Mouse (Mus musculus) heart, adult 8-10 months (tissue): ENCODE measurements around the gene Nr1i3. TPM values are rescaled to one million over a fixed set of nuclear protein-coding genes. Genes with fewer than 3 reads are reported as not detected.

Experiments used
- DNase-seq: peaks from one replicate; pipeline ENCODE4 v3.0.0; 2022; ENCODE audit warnings: low spot score
- total RNA-seq, 4 experiments: library from RNA; stranded (reverse); gene quantifications; 2 replicates each; pipeline ENCODE4 v1.2.4; 2022

Nr1i3 gene
- total RNA-seq, 4 experiments from 2014 or later: not detected

DNA sequence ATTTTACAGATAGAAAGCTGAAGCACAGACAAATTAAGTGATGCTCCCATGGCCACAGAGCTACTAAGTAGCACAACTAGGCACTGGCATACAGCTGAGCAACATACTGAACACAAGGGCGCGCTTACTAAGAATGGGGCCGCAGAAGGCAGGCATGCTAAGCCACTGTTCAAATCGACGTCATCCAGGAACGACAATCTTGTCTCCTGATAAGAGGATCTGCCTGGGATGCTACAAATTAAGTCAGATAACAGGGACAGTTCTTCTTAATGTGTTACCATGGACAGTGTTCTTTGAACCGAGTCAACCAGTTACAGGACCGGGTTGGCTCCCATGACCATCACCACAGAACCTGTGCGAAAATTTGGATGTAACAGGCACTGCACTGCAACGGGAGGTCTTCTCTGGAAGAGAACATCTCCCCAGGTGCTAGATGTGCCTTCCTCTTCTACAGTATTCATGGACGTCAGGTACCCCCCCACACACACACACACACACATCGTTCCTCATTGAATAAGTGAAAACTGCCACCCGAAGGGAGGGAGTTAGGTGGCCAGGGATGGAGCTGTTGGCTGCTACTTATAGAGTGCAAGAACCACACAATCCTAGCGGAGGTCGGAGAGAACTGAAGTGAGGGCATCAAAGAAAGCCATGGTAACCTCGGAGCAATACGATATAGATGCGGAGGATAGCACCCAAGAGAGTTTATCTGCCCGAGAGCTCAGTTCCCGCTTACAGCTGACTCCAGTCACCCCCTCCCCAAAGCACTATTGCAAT, 18.5 kb upstream of the Nr1i3 start:
- no peak for DNase-seq

- DNase-seq: peak; percentile 71
These were observed 17.8 kb upstream of the Nr1i3 start, which contains the start of gene Pcp4l1 for GRCm38 (mm10) chr1:171195887-171196397. TSS of gene Pcp4l1 (minus strand) at chr1:171196268.

DNA sequence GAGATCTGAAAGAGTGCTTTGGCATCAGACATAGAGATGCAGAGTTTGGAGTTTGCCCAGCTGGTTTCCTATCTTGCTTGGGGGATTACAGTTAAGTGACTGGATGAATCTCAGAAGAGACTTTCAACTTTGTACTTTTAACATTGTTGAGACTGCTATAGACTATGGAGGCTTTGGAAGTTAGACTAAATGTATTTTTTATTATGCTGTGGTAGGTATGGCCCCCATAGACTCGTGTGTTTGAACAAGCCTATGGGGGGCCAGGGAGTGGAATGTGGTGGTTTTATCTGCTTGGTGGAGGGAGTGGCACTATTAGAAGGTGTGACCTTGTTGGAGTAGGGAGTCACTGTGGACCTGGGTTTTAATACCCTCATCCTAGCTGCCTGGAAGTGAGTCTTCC, 14.2 kb upstream of the Nr1i3 start:
- no peak for DNase-seq

DNA sequence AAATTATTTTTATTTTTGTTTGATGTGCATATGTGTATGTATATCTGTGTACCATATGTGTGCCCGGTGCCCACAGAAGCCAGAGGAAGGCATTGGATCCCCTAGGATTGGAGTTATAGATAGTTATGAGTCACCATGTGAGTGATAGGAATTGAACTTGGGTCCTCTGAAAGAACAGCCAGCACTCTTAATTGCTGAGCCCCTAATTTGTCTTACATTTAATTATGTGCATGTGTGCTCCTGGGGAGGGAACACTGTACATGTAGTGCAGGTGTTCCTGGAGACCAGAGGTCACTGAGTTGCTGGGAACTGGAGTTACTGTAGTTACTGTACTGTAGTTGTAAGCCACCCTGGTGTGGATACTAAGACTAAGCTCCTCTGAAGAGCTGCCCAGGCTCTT, 13.0 kb upstream of the Nr1i3 start:
- no peak for DNase-seq

DNA sequence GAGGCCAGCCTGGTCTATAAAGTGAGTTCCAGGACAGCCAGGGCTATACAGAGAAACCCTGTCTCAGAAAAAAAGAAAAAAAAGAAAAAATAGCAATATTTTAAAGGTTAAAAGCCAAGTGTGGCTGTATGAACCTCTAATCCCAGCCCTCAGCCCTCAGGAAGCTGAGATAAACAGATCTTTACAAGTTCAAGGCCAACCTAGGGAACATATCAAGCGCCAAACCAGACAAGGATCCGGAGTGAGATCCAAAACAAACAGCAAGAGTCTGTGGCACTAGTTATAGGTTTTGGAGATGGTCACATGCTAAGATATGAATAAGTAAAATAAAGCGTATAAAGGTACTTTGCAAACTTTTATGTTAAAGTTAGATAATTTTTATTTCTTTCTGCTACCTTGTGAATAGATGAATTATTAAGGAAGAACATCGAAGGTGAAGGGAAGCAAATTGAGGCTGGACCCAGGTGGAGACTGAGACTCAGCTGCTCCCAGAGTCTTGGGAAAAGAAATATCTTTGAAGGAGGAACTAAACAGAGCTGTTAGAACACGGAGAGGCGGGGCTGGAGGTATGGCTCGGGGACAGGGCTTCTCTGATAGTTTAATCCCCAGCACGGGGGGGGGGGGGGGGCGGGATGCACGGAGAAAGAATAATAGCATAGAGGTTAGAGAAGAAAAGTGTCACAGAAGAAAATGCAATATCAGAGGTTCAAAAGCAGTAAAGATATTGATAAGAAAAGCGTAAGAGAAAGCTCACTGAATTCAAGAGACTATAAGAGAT, 10.1 kb upstream of the Nr1i3 start:
- no peak for DNase-seq

DNA sequence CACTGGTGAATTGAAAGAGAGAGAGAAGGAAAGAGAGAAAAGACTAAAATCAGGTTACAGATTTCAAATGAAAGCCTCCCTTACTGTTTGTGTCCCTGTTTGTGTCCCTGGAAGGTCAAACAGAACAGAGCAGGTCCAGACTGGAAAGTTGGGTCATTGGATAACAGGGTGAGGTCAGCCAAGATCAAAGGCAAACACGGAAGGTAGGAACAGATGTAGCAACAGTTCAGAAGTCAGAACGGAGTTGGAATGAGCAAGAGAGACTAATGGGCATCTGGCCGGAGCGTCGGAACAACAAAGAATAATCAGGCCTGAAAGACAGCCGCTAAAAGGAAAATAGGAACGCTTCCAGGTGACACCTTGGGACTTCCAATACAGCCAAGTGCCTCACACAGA, 9.5 kb upstream of the Nr1i3 start:
- no peak for DNase-seq

DNA sequence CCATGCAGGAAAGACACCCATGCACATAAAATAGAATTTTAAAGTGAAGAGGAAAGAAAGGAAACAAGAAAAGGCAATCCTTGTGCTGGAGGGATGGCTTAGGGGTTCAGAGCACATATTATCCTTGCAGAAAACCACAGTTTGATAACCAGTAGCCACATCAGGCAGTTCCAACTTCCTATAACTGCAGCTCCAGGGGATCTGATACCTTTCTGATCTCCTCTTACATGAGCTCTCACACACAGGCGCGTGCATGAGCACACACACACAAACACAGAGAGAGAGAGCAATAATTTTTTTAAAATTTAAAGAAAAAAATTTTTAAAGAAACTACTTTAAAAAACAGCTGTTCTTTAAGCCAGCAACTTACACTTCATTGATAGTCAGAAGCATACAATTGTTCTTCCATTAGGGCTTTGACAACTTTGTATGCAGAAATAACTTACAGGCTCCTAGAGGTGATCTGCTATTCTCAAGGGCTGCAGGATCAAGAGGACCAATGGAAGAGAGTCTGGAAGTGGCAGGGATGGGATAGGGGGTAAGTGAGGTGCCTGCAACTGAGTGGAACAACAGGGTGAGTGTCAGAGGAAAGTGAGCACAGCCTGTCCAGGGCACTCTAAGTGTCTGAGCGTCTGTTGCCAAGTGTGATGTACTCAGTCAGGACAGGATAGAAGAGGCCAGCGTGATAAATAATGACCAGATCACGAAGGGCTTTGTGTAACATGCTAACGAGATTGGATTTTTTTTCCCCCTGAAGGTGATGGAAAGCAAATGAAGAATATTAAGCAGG, 7.9 kb upstream of the Nr1i3 start:
- no peak for DNase-seq

DNA sequence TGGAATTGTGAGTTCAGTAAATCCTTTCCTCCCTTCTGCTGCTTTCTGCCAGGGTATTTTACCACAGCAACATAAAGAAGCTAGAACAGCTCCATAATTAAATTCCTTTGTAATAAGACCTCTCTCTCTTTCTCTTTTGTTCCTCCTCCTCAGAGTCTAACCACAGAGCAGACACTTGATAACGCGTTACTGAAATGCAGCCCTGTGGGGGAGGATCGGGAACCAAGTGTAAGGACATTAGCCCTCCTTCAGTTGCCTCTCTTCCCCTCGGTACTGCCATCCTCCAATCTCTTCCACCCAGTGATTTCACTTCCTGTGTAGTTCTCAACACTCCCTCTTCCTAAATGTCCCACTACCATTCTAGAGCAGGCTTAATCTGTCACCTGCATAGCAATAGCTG, 4.4 kb upstream of the Nr1i3 start:
- DNase-seq: no peak

DNA sequence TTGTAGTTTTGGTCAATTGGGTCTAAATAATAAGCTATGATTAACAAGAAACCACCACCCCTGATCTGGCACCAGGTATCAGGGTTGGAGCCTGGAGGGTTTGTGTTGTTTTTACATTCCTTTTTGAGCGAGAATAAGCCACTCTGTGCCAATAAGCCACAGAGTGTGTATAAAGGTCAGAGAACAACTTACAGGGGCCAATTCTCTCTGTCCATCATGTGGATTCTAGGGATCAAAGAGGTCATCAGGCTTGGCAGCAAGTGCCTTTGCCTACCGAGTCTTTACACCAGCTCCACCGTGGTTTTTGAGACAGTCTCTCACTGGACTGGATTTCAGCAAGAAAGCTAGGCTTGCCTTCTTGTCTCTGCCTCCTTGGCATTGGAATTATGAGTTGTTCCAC, 916 bp upstream of the Nr1i3 start:
- no peak for DNase-seq

- no peak for DNase-seq
These were observed 2.6 kb downstream of the Nr1i3 start for GRCm38 (mm10) chr1:171216241-171216955.

DNA sequence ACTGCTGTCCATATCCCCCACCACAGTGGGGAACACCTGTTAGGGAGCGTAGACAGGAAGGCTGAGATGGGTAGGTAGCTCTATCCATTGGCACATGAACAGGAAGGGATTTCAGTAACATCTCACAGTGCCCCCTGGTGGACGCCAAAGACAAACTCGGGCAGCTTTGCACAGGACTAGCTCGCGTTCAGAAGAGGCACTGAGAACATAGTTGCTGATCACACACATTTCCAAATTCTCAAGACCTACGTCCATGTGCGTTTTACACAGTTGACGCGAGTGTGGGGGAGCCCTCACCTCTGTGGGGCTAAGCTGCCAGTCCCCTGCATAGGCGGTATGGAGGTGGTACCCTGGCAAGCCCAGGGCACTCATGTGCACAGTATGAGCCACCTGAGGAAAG, 7.1 kb downstream of the Nr1i3 start:
- DNase-seq: peak; percentile 86

GRCm38 (mm10) chr1:171221281-171222193, 7.8 kb downstream of the Nr1i3 start:
- DNase-seq: no peak

GRCm38 (mm10) chr1:171222238-171223155, 8.7 kb downstream of the Nr1i3 start, which contains the start of gene Tomm40l:
TSS of gene Tomm40l (minus strand) at chr1:171222514.
- DNase-seq: peak; percentile 98

DNA sequence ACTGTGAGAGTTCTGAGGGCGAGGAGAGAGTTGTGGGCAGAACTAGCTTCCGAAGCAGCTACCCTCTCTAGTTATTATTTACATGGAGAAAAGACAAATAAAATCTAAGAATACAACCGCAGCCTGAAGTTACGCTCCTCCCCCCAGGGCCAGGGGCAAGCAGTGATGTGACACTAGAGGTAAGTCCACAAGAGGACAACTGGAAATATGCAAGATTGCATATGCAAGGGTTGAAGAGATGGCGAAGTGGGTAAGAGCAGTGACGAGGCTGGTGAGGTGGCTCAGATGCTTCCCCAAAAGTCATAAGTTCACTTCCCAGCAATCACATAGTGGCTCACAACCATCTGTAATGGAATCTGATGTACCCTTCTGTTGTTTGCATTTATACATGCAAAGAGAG, 9.4 kb downstream of the Nr1i3 start:
- DNase-seq: no peak

GRCm38 (mm10) chr1:171223796-171224195, 10.0 kb downstream of the Nr1i3 start:
- DNase-seq: no peak

- DNase-seq: no peak
These were observed 11.1 kb downstream of the Nr1i3 start, which contains the start of gene Apoa2 for GRCm38 (mm10) chr1:171224857-171225256. TSS of gene Apoa2 (plus strand) at chr1:171225054.

- no peak for DNase-seq
These were observed 13.0 kb downstream of the Nr1i3 start for GRCm38 (mm10) chr1:171226780-171227179.

GRCm38 (mm10) chr1:171227879-171228278, 14.1 kb downstream of the Nr1i3 start:
- DNase-seq: no peak

- DNase-seq: no peak
These were observed 16.0 kb downstream of the Nr1i3 start for GRCm38 (mm10) chr1:171229750-171230149.
